Mouse (Mus musculus): ENCODE data around the gene Cln3.

Gene Cln3

DNA sequence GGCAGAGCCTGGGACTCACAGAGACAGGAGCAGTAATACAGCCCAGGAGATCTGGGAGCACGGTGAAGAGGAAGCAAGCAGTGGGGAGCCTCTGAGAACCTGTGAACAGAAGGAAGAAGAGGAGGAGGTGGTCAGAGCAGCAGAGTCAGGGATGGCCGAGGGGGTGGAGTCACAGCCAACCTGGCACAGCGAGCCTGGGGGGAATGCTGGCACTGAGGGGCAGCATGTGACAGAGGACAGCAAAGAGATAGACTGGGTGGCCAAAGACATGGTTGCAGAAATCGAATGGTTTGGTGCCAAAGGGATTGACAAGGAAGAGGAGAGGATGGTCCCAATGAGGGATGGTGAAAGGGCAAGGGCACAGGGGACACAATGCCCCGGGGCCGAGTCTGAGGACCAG lies at the start of gene Cln3:
Cln3 (minus strand) TSS at position 101 of the 400 bp plus-strand sequence.
- DNase-seq (ENCODE audit: low read depth, low spot score): no peak

DNA sequence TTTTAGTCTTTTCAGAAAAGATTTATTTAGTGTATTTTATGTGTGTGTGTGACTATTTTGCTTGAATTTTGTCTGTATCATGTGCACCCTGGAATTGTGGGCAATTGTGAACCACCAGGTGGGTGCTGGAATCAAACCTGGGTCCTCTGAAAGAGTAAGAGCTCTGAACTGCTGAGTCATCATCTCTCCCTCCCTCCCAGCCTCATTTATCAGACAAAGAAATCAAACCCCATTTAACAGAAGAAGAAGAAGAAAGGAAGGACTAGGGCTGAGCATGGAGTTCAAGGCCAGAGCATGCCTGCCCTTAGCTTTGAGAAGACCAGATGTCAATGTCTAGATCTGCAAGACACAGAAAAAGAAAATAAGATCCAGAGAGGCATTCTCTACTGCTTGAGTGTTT lies 49.8 kb upstream of the Cln3 start:
- no peak for DNase-seq (ENCODE audit: low read depth, low spot score)

DNA sequence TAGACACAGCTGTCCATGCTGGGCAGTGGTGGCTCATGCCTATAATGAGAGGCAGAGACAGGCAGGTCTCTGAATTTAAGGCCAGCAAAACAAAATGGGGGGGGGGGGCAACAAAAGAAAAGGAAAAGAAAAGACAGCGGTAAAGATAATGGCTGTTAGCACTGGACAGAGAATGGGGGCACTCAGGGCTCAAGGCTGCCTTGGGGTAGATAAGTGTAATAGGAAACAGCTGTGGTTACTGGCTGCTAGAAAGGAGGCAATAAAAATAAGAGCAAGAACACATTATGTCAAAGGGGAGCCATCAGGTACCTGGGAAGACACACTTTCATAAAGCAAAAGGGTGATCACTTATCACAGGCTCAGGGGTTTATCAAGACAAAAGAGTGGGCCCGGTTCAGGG lies 46.9 kb upstream of the Cln3 start:
- DNase-seq (ENCODE audit: low read depth, low spot score): no peak

DNA sequence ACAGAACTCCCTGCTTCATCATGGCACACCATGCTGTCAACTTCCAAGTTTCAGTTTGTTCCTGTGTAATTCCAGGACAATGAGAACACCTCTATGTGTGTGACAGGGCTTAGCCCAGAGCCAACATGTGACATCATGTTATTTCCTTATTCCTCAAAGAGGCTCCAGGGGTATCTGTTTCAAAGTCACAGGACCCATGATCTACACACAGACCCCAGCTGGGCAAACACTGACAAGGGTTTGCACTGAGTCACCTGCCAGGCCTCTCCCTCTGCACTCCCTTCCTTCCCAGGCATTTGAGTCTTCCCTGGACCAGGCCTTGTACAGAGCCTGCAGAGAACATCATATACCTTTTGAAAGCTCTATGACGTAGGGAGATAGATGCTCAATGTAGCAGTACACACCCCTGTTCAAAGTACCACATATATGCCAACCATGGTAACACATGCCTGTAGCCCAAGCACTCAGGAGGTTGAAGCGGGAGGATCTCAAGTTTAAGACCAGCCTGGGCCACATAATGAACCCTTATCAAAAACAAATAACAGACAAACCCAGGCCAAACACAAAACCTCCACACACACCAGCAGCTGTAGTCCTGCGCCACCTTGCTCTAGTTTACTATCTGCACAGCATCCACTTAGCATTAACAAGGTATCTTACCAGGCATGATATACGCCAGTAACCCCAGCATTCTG lies 45.4 kb upstream of the Cln3 start, which contains the start of gene Nupr1:
Nupr1 (minus strand) TSS at position 38 of the 695 bp plus-strand sequence.
- DNase-seq (ENCODE audit: low read depth, low spot score): no peak

DNA sequence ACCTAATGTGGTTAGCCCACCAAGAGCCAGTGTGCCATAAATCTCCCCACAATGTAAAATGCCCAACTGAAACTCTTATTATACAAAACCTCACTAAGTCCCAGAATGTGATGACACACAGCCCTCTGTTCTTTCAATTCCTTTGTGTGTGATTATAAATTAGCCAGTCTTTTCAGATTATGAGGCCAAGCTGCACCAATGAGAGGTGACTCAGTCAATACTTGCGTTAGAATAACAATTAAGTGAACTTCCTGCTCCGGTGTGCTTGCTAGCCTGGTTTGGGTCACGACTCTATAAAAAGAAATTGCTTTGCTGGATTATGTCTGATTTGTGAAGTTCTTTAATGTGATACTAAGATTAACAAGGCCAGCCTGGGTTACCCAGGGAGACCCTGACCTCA lies 44.3 kb upstream of the Cln3 start:
- no peak for DNase-seq (ENCODE audit: low read depth, low spot score)

DNA sequence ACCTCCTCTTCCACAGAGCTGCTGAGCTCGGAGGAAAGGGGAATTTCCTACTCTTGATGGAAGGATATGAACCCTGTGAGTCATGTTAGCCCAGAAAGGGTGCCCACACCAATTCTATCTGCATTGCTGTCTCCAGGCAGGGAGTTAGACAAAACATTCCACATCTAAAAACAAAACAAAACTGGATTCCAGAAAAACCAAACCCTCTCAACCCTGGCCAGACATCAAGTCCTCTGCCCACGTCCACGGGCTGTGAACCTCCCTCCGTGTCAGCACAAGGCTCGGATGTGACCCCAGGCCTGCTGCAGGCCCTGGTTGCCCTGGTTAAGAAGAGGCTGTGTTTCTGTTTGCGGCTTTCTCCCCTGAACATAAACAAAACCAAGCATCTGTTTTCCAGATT lies 42.5 kb upstream of the Cln3 start:
- no peak for DNase-seq (ENCODE audit: low read depth, low spot score)

DNA sequence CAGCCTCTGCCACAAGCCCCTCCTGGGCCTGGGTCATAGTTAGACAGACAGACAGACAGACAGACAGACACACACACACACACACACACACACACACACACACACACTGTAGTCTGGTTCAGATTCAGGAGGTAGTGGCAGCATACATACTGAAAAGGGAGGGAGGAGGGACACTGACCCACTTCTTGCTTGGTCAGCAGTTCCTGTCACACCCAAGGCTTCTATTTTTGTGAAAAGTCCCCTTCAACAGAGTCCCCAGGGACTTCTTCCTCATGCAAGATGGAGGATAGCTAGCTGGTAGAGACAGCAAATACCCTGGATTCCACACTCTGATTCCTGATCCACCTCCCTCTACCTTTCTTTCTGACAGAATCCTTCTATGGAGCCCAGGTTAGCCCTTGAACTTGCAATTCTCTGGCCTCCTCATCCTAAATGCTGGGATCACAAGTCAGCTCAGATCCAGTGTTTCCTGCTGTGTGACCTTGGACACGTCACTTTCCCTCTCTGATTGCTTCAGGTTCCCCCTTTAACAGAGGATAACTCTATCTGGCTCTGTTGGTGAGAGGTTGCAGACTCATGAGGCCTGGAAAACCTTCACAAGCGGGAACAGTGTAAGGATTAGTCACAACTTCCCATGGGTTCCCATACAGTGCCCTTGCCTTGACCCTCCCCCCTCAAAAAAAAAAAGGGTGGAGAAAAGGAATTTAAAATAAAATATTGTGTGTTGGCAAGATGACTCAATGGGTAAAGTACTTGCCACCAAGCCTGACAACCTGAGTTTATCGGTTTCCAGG lies 40.4 kb upstream of the Cln3 start:
- DNase-seq (ENCODE audit: low read depth, low spot score): no peak

DNA sequence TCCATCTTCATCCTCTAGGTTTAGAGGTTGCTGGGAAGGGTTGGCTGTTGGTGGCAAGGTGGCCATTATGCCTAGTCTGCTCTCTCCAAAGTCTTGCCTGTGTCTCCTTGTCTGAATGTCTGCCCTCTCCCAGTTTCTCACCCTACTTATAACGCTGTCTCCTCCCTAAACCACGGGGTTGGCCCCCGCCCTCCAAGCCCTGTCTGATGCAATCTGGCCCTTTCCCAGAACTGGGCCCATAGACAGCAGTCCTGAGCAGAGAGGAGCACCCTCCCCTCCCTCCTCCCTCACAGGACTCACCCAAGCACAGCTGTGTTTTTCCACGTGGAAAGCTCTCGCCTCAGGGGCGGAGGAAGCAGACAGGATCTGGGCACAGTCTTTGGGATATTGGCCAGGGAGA lies 39.8 kb upstream of the Cln3 start:
- no peak for DNase-seq (ENCODE audit: low read depth, low spot score)

DNA sequence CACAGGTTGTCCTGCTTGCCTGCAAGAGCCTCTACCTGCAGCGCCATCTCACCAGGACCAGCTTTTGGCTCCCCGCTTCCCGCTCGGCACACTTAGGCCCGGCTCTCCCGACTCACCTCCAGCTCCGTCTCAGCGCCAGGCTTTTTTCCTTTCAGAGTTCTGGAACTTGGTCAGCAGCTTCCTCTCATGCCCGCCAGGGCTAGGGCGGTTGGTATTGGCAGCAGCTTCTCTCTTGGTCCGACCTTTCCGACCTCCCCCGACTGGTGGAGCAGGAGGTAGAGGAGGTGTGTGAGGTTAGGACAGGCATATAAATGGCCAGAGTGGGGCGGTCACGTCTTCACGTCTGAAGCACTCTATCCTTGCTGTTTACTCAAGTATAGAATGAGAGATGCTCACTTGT lies 39.2 kb upstream of the Cln3 start:
- peak; percentile 39 for DNase-seq (ENCODE audit: low read depth, low spot score)

DNA sequence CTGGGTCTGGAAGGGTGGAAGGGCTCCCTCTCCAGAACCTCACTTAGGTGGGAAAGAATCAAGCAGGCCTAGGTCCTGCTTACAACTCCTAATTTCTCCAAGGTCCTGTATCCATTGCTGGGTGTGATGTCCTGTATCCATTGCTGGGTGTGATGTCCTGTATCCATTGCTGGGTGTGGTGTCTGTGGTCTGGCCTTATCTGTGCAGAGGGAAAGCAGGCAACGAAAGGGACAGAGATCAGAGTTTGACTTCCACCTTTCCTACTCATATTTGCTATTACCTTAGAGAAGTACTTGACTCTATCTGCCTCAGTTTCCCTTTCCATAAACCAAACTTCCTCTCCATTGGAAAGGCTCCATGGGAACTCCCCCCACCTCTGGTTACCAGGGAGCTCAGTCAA lies 37.8 kb upstream of the Cln3 start:
- DNase-seq (ENCODE audit: low read depth, low spot score): no peak

DNA sequence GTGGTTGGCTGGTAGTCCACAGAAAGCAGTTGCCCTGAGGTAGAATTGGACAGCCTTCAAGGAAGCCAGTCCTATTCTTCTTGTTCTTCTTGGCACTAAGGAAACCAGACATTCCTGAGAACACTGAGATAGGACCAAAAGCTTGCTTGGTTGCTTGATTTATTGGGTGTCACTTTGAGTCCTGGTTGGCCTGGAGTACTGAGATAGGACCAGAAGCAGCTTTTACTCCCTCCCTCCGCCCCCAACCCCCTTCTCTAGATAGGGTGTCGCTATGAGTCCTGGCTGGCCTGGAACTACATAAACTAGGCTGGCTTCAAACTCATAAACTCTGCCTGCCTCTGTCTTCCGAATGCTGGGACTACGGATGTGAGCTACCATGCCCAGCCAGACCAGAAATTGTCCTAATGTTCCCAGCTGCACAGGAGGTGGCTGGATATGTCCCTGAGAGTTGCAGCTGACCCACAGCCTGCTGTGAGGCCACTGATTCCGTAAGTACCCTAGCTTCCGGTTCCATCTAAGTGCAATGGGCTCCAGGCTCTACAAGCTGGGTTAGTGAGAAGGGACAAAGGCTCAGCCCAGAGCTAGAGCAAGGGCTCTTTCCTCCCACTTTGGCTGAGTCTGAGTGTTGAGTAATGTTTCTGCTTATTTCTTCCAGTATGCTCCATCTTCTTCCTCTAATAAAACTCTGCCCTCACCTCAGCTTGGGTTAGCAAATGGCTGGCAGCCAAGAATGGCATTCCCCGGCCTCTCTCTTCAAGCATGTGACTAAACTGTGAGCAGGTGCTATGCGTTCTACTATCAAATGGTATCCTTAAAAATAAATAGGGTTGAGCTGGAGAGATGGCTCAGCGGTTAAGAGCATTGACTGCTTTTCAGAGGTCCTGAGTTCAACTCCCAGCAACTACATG lies 36.1 kb upstream of the Cln3 start:
- no peak for DNase-seq (ENCODE audit: low read depth, low spot score)

DNA sequence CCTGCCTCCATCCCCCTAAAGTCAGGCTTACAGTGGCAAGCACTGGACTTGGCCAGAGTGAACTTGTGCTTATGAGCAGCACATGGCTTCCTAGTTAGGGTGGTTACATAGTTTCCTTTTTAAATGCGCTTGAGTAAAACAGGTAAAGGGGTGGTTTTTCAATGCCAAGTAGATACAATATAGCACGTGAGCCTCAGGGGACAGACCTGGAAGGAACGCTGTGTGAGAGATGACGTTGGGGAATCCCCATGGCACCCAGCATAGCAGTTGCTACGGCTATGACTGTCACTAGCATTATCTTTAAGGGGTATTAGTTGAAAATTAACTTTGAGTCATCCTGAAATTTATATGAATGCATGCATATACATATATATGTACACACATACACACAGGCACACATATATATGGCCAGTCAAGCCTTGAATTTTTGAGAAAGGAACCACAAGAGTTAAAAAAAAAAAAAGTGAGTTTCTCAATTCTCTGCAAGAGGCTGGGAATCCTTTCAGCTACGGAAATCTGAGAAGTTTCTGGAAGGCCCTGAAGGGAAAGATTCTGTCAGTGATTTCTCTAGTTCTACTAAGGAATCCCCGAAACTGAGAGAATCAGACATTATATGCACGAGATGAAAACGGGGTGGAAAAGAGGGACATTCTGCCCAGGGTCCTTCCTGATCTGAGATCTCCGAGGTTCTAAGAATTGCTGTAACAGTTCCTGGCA lies 34.1 kb upstream of the Cln3 start:
- no peak for DNase-seq (ENCODE audit: low read depth, low spot score)

DNA sequence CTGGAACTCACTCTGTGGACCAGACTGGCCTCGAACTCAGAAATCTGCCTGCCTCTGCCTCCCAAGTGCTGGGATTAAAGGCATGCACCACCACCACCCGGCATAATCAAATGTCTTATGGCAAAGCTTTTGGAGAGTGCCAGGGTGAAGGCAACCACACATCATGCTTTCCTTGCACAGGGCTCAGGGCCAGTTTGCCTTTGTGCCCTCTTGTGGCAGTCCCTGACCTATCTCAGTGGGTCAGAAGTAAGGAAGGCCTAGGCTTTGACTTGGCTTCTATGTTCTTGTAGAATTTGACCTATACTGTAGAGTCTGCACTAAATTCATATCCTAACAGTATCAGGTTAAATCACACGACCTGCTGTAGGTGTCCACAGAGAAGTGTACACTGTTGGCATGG lies 31.1 kb upstream of the Cln3 start:
- no peak for DNase-seq (ENCODE audit: low read depth, low spot score)

DNA sequence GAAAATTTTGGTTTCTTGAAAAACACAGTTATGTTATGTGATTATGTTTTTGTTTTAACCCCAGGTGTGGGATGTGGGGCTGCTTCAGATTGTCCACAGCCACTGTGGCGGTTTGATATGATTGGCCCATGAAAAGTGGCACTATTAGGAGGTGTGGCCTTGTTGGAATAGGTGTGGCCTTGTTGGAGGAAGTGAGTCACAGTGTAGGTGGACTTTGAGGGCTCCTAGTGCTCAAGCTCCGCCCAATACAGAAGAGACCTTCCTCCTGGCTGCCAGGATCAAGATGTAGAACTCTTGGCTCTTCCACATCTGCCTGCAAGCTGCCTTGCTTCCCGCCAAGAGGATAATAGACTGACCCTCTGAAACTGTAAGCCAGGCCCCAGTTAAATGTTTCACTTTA lies 27.1 kb upstream of the Cln3 start:
- DNase-seq (ENCODE audit: low read depth, low spot score): peak; percentile 86

DNA sequence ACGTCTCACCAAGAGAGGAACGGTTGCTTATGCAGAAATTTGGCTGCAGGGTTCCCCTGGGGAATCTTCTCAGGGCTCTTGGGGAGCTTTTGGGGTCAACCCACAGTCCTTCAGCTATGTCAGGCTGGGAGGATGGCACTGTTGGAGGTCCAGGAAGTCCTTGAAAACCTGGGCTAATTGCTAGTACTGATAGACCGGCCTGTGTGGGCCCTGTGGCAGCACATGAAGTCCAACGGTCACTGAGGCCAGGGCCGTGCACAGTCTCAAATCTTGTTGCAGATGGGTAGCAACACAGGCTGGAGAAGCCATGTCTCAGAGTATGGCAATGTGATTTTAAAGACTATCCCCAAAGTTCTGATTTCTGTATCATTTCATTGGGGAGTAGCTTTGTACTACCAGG lies 22.2 kb upstream of the Cln3 start:
- no peak for DNase-seq (ENCODE audit: low read depth, low spot score)

DNA sequence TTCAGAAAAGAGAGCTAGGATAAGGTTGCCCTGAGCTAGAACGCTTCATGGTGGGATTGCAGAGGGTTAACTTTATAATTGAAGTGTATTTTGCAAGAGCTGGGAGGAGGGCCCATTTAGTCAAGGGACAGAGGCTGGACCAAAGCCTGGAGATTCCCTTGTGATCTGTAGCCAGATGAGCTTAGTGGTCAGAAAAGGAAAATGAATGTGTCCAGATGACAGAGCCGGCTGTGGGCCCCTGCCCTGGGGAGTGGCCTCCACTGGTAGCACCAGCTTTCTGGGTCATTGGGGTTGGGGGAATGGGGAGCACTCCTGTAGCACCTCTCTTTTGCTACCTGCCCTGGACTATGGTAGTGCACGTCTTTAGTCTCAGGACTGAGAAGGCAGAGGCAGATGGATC lies 21.4 kb upstream of the Cln3 start:
- no peak for DNase-seq (ENCODE audit: low read depth, low spot score)

DNA sequence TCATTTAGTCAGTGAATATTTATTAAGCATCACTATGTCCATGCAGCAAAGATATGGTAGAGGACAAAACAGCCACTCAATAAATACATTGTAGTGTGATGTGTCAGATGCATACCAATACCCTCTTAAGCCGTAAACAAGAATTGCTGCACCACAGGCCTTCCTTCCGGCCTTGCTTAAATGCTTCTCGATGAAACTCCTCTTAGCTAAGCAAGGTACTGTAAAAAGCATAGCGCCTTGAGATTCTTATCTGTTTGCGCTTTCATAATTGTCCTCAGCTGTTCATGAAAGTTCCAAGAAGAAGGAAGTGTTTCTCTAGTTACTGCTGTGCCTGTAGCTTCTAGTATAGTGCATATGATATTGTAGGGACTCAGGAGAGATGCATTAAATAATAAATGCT lies 21.0 kb upstream of the Cln3 start:
- DNase-seq (ENCODE audit: low read depth, low spot score): no peak

DNA sequence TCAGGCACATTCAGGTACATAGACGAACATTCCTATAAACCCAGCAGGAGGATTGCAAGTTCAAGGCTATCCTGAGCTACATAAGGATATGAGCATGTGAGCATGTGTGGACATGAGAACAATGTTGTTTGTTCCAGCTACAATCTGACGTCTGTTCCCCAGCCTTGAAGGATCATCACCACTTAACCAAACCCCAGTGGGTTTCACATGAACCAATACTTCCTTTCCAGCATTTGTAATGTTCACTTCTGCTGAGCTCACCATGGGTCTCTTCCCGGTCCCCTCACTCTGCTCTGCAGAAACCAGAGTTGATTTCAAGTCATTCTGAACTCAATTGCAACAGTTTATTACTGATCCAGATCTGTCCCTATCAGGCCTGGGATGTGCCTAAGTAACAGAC lies 17.0 kb upstream of the Cln3 start:
- DNase-seq (ENCODE audit: low read depth, low spot score): no peak

DNA sequence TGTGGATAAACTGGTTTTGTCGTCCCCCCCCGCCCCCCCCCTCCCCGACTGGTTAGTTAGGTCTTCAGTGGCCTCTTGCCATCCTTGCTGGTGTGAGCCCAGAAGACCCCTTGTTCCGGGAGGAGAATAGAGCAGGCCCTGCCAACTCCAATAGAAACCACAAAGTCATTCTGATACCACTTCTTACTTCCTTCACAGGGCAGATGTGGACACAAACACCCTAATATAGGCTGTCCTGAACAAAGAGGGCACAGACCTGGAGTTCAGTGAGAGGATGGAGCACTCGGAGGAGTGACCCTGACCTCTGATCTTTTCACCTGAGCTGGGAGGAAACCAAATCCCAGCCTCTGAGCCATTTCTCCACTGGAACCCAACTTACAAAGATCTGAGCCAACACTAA lies 16.3 kb upstream of the Cln3 start:
- no peak for DNase-seq (ENCODE audit: low read depth, low spot score)

DNA sequence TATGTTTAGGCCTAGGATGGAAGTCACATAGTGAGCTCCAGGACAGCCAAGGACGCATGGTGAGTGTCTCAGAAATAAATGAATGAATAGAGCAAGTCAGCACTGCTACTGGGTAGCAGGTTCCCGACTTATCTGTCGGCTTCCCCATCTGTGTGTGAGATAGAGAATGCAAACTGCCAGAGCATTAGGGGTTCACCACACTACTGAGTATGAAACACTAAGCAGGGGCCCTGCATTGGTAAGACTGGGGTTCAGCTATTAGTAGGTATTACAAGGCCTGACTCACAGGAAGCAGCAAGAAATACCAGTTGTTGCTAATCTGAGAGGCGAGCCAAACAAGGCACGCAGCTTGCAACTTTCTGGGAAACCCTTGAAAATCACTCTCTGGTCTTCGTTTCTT lies 13.3 kb upstream of the Cln3 start:
- DNase-seq (ENCODE audit: low read depth, low spot score): no peak

DNA sequence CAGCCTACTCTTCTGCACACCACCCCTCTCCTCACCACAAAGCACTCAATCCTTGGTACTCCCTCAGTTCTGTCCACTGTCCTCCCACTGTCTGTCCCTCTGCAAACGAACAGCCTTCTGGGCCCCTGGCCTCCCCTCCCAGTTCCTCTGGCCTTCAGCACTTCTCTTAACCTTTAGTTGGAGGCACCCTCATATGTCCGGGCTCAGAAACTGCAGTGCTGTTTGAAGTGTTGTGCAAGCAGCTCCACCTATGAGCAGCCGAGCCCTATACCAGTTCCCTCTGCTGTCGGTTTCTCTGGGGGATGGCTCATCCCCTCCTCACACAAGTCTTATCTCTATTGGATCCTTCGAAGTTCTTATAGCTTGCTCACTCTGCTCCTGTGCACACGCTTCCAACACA lies 10.8 kb upstream of the Cln3 start:
- no peak for DNase-seq (ENCODE audit: low read depth, low spot score)

DNA sequence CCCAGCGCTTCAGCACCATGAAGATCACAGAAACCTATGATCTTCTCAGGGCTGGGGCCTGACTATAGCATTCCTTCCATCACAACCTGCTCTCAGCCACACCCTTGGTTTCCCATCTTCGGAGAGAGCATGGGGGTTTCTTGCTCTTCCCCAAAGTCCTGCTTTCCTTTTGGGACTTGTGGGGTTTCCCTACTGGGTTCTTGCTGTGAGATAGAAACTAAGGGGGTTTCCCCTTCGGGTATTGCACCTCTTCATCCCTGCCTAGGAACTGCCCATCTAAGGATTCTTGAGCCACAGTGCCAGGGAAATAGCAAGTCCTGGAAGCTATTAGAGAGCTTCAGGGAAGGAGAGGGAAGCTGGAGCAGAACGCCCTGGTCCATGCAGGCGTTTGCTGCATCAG lies 10.3 kb upstream of the Cln3 start:
- DNase-seq (ENCODE audit: low read depth, low spot score): no peak
